Mouse (Mus musculus): ENCODE measurements around the gene Pum2. TPM values are rescaled to one million over a fixed set of nuclear protein-coding genes. Genes with fewer than 3 reads are reported as not detected.
A peak's percentile ranks its signal among the peaks of the same experiment; 100 is the strongest.
"Not testable (repeated sequence)": the region's sequence is repeated elsewhere in the genome, so short reads cannot be mapped to it uniquely, and the experiment has no call there.

Gene Pum2
- polyA plus RNA-seq, 1 experiment, result 9.0 TPM

DNA sequence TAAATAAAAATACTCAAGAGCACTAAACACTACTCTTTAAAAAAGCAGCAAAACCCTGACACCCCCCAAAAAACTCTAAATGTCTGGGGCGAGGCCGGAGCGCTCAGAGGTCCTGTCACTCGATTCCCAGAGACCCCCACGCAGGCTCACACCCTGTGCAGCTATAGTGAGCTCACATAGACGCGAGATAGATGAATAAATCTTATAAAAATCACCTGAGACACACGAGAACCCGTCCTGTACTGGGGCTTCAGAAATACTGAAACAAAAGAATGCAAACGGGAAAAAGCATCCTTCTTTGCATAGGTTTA lies 32.6 kb upstream of the Pum2 start:
- Histone ChIP-seq H3K9me3 (peaks cover 3% of the 10 kb centered on the region; the same call in 1 of the 2 replicates), H3K4me3 (replicated peaks) (peak overlapping the region; percentile 95), H3K4me1 (peaks cover 12% of the 10 kb centered on the region), H3K27me3 (replicated peaks) (no peaks in the 10 kb centered on the region), H3K36me3 (replicated peaks; ENCODE audit: low read length) (peaks cover 4% of the 10 kb centered on the region)
- TF ChIP-seq FLI1 (IDR thresholded peaks at IDR 0.05; ENCODE audit: low read length) (no peak), GATA1 (IDR thresholded peaks at IDR 0.05; ENCODE audit: borderline replicate concordance, low read length) (no peak)

DNA sequence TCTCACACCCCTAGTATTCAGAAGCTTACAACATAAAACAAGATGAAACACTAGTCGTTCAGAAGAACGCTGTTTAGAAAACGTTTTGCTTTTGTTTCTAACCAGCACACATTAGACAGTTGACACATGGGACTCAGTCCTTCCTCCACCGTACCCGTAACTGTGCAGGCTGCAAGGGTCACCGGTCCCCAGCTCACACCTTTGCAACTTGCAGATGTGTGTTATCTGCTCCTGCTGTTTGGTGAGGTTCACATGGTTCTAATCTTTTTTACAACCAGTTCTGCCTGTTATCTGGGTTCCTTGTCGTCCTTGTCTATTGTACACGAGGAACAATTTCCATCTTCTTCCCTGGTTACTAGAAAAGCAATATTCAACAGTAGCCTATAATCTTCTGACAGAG lies 25.7 kb upstream of the Pum2 start:
- H3K27me3 ChIP-seq (replicated peaks); H3K36me3 ChIP-seq (replicated peaks; ENCODE audit: low read length); H3K4me3 ChIP-seq (replicated peaks); H3K9me3 ChIP-seq; H3K4me1 ChIP-seq: not testable (repeated sequence)

DNA sequence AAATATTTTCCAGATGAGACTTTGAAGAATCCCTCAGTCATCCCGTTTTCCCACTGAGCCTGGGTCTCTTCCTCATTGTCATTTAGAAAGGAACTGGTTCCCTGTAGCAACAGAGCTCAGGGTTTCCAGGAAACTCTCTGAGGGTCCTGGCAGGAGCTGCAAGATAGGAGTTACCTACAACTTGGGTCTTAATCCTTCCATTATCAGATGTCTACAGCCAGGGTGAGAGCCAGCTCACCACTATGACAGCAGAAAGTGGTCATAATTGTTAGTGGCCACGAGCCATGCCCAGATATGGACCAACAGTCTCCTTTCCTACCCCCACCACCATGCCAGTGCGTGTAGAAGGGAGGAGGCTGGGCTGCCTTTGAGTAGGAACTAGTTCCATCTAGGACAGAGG lies 23.9 kb upstream of the Pum2 start:
- H3K9me3 ChIP-seq; H3K4me1 ChIP-seq; H3K4me3 ChIP-seq (replicated peaks); H3K36me3 ChIP-seq (replicated peaks; ENCODE audit: low read length); H3K27me3 ChIP-seq (replicated peaks): not testable (repeated sequence)

DNA sequence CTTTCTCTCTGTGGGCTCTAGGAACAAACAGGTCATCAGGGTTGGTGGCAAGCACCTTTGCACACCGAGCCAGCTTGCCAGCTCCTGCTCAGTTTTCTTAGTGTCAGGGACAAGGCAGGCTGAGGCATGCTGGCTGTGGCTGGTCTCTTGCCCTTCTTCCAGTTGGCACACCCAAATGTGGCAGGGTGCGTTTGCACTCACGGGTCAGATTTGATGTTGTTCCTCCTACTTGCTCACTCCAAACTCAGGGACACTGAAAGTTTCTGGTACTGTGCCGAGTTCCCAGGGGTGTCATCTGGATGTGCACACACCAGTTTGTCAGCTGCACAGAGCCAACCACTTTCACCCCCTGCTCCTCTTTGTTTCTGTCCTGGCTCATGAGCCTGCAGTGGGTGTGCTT lies 17.3 kb upstream of the Pum2 start:
- H3K9me3 ChIP-seq, result no peaks in the 10 kb centered on the region
- peaks cover 52% of the 10 kb centered on the region for H3K4me1 ChIP-seq
- H3K36me3 ChIP-seq (replicated peaks; ENCODE audit: low read length), result no peaks in the 10 kb centered on the region
- peaks cover 4% of the 10 kb centered on the region for H3K27me3 ChIP-seq (replicated peaks)
- H3K4me3 ChIP-seq (replicated peaks), result no peak overlapping the region
- TF ChIP-seq GATA1 (IDR thresholded peaks at IDR 0.05; ENCODE audit: borderline replicate concordance, low read length) (no peak), FLI1 (IDR thresholded peaks at IDR 0.05; ENCODE audit: low read length) (no peak)

DNA sequence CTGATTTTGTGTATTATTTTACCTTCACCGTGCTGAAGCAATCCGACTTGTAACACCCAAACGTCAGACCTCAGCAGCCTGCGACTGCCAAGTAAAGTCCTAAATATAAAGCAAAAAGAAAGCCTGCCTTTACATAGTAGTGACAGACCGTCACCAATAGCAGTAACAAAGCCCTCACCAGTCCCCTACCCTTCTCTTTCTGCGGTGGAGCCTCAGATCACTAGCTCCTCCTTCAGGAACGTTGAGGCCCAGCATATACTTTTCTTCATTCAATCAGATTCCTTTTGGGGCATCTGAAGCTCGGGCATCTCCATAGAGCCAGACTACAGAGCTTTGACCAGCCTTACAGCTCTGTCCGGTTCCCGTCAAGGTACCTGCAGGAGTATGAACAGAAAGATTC lies 16.8 kb upstream of the Pum2 start:
- Histone ChIP-seq H3K36me3 (replicated peaks; ENCODE audit: low read length) (no peaks in the 10 kb centered on the region), H3K9me3 (no peaks in the 10 kb centered on the region), H3K27me3 (replicated peaks) (peaks cover 4% of the 10 kb centered on the region), H3K4me3 (replicated peaks) (no peak overlapping the region), H3K4me1 (peaks cover 57% of the 10 kb centered on the region)
- no peak for TF ChIP-seq GATA1 (IDR thresholded peaks at IDR 0.05; ENCODE audit: borderline replicate concordance, low read length)
- TF ChIP-seq FLI1 (IDR thresholded peaks at IDR 0.05; ENCODE audit: low read length), result no peak

DNA sequence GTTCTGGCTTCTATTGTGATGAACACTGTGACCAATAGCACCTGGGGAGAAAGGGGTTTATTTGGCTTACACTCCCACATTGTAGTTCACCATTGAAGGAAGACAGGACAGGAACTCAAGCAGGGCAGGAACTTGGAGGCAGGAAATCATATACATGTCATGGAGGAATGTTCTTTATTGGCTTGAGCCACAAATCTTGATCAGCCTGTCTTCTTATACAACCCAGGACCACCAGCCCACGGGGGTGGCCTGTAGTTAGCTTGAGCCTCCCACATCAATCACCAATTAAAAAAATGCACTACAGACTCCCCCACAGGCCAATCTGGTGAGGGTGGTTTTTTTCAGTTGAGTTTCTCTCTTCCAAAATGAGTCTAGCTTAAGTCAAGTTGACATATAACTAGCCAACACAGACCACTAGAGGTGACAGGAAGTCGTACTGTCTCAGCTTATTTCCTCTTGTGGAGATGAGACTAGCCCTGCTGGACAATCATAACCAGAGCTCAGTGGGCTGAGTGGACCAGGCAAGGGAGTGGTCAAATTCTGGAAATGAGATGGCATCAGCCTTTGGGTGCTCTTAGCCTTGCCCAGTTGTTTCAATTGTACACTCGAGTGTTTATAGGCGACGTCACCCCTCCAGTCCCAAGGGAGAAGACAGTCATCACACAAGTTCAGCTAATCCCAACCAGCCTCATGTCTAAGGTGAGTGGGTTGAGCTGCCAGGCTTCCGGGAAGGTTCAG lies 16.1 kb upstream of the Pum2 start:
- TF ChIP-seq GATA1 (IDR thresholded peaks at IDR 0.05; ENCODE audit: borderline replicate concordance, low read length), result no peak
- TF ChIP-seq FLI1 (IDR thresholded peaks at IDR 0.05; ENCODE audit: low read length), result no peak
- H3K9me3 ChIP-seq, result no peaks in the 10 kb centered on the region
- no peak overlapping the region for H3K4me3 ChIP-seq (replicated peaks)
- no peaks in the 10 kb centered on the region for H3K36me3 ChIP-seq (replicated peaks; ENCODE audit: low read length)
- peaks cover 4% of the 10 kb centered on the region for H3K27me3 ChIP-seq (replicated peaks)
- peaks cover 64% of the 10 kb centered on the region for H3K4me1 ChIP-seq

DNA sequence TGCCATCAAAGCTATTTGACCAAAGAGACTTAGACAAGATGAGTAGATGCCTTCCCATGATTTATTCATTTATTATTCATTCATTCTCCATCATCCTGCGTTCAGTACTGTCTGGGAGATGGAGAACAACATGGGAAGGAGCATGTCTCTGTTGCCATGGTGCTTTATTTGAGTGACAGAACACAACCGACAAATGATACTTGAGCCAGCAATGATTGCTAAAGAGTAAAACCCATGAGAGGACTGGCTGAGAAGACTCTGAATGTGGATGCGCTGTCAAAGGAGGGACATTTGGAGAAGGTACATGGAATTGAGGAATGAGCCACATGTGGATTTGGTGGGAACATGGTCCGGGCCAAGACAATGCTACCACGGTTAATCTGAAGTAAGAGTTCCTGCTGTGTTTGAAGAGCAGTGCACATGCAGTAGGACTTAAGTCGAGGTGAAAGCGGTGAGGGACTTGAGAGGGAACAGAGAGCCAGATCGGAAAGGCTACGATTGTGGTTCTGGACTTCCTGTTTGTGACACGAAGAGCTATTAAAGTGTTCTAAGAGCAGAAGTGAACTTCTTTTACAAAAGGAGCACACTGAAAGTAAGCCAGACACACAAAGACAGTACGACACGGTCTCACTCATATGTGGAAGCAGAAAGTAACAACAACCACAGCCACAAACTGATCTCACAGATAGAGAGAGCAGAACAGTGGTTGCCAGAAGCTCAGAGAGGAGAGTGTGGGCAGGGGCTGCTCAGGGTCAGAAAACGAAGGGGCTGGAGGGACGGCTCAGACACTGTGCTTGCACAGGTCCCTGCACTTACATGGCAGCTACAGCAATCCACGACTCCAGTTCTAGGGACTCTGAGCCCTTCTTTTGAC lies 14.3 kb upstream of the Pum2 start:
- H3K27me3 ChIP-seq (replicated peaks), result peaks cover 4% of the 10 kb centered on the region
- no peaks in the 10 kb centered on the region for H3K36me3 ChIP-seq (replicated peaks; ENCODE audit: low read length)
- TF ChIP-seq FLI1 (IDR thresholded peaks at IDR 0.05; ENCODE audit: low read length), result no peak
- TF ChIP-seq GATA1 (IDR thresholded peaks at IDR 0.05; ENCODE audit: borderline replicate concordance, low read length), result no peak
- H3K9me3 ChIP-seq, result no peaks in the 10 kb centered on the region
- peak overlapping the region; percentile 84 for H3K4me3 ChIP-seq (replicated peaks)
- H3K4me1 ChIP-seq, result peaks cover 68% of the 10 kb centered on the region

DNA sequence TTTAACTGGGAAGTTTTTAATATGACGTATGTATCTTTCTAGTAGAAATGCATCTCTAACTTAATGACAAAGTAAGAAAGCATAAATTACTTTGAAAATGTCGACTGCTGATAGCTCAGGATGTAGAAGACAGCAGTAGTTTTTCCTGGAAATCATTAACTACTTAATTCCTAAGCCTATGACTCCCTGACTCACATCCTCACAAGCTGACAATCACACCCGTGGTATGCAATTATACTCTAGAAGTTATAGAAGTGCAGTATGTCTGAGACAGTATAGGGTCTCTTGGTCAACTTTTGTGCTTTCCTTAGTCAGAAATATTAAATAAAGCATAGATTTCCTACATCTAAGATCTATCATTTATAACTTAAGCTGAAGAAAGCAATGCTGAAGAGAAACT lies 12.2 kb upstream of the Pum2 start:
- peaks cover 62% of the 10 kb centered on the region for H3K4me1 ChIP-seq
- no peaks in the 10 kb centered on the region for H3K36me3 ChIP-seq (replicated peaks; ENCODE audit: low read length)
- no peak overlapping the region for H3K4me3 ChIP-seq (replicated peaks)
- TF ChIP-seq GATA1 (IDR thresholded peaks at IDR 0.05; ENCODE audit: borderline replicate concordance, low read length) (no peak), FLI1 (IDR thresholded peaks at IDR 0.05; ENCODE audit: low read length) (no peak)
- no peaks in the 10 kb centered on the region for H3K9me3 ChIP-seq
- H3K27me3 ChIP-seq (replicated peaks), result peaks cover under 1% of the 10 kb centered on the region

DNA sequence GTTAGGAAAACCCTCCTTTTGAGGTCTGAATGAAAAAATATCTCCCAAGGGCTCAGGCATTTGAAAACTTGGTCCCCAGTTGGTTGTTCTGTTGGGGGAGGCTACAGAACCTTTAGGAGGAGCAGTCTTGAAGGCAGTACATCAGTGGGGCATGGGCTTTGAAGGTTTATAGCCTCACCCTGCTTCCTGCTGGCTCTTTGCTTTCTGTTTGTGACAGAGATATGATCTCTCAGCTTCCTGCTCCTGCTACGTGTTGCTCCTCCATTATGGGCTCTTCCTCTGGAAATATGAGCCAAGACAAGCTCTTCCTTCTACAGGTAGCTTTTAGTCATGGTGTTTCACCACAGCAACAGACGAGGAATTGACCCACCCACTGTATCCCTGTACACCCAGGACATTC lies 11.8 kb upstream of the Pum2 start:
- Histone ChIP-seq H3K27me3 (replicated peaks) (no peaks in the 10 kb centered on the region), H3K4me1 (peaks cover 58% of the 10 kb centered on the region), H3K4me3 (replicated peaks) (peak overlapping the region; percentile 33), H3K9me3 (no peaks in the 10 kb centered on the region), H3K36me3 (replicated peaks; ENCODE audit: low read length) (no peaks in the 10 kb centered on the region)
- TF ChIP-seq FLI1 (IDR thresholded peaks at IDR 0.05; ENCODE audit: low read length), result no peak
- TF ChIP-seq GATA1 (IDR thresholded peaks at IDR 0.05; ENCODE audit: borderline replicate concordance, low read length), result no peak

DNA sequence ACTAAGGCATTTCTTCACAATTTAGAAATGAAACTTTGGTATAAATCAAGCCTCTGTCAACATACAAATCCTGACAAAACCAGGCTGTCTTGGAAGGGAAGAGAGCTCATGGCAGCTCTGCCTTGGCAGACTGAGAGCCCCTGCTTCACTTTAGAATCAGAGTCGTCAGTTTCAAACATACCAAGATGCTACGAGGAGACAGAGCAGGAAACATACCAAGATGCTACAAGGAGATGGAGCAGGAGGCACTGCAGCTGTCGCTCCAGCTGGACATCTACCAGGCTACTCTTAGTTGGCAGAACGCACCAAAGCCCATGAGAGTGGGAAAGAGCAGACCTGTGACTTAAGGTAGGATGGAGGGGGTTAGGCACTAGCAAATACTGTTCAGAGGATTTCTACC lies 11.2 kb upstream of the Pum2 start:
- no peaks in the 10 kb centered on the region for H3K9me3 ChIP-seq
- no peaks in the 10 kb centered on the region for H3K36me3 ChIP-seq (replicated peaks; ENCODE audit: low read length)
- TF ChIP-seq FLI1 (IDR thresholded peaks at IDR 0.05; ENCODE audit: low read length) (no peak), GATA1 (IDR thresholded peaks at IDR 0.05; ENCODE audit: borderline replicate concordance, low read length) (no peak)
- no peaks in the 10 kb centered on the region for H3K27me3 ChIP-seq (replicated peaks)
- H3K4me3 ChIP-seq (replicated peaks), result no peak overlapping the region
- H3K4me1 ChIP-seq, result peaks cover 58% of the 10 kb centered on the region

Data from megakaryocyte, embryonic 14.5 days (primary cell).